Mouse (Mus musculus) thymus, postnatal 10 days (tissue): ENCODE data around the gene Sumo3.

Source experiments
- DNase-seq, 2 experiments: peaks; one replicate each; pipeline ENCODE4 v3.0.0; 2021; ENCODE audit warnings: low spot score in 2 of 2

Gene Sumo3

GRCm38 (mm10) chr10:77589117-77589516, 16.8 kb upstream of the Sumo3 start:
- DNase-seq = no peak

GRCm38 (mm10) chr10:77589749-77590148, 16.1 kb upstream of the Sumo3 start:
- peak in 1 of 2 experiments; percentile 3 for DNase-seq

- DNase-seq = peak; percentile 52 to 77
Observed at GRCm38 (mm10) chr10:77590812-77591211, 15.1 kb upstream of the Sumo3 start.

- DNase-seq = peak in 1 of 2 experiments; percentile 2
Observed at GRCm38 (mm10) chr10:77591546-77591945, 14.4 kb upstream of the Sumo3 start.

DNA sequence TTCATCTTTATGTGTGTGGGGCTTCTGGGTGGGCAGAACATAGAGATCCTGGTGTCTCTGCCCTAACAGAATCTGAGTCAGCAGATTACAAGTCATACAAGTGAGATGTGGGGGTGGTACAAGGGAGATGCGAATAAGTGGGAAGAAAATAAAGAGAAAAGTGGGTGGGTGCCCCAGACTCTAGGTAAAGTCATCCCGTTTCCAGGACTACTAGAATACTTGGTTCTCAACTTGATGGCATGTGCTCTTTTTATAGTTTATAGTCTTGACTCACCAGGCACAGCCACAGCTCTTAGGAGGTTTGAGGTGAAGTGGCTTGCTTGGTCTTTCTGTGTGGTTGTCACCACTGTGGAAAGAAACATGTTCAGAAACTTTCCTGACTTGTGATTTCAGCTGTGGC, 9.8 kb upstream of the Sumo3 start:
- DNase-seq = no peak

DNA sequence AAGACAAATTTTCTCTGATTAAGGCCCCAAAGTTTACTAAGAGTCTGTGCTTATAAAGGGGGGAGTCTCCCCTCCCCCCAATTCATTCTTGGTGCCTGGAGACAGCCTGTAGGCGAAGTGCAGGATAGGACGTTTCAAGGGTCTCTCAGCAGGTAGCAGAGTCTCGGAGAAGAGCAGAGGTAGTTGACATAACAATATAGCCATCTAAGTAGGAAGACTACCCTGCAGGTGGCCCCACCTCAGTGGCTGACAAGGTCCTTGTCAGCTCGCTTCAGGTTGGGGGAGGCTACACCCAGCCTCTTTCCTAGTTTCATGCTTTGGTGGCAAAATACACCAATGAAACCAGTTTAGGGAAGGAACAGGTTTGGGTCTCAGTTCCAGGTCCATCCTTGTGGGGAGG, 2.9 kb upstream of the Sumo3 start:
- no peak for DNase-seq

DNA sequence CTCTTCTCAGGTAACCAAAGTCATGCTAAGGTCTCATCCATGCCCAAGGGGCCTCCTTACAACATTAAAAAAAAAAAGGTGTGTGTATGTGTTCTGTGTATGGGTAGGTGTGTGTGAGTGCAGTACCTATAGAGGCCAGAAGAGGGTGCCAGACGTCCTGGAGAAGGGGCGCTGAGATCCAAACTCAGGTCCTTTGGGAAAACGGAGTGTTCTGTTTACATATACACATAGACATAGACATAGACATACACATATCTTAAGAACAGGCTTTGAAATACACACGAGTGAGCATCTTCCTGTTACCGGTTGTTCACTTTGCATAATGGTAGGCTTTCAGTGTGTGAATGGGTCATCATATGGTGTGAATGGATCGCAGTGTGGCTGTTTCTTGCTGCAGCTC, 1.8 kb upstream of the Sumo3 start:
- no peak for DNase-seq

DNA sequence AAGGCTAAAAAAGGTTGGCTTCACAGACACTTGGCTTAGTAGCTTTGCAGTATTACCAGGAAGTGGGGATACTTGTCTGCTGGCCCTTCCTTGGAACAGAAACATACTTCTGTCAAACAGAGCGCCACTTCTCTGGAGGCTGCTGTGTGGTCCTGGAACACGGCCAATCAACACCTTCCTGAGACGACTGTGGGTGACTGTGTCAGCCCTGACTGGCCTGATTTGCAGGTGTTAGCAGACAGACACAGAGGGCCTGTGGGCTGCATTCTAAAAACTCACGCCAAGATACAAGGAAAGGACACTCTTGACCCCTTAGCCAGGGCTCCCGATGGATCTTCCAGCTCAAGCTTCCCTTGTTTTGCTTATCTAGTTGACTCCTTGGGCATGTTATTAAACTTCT, 939 bp upstream of the Sumo3 start:
- no peak for DNase-seq

DNA sequence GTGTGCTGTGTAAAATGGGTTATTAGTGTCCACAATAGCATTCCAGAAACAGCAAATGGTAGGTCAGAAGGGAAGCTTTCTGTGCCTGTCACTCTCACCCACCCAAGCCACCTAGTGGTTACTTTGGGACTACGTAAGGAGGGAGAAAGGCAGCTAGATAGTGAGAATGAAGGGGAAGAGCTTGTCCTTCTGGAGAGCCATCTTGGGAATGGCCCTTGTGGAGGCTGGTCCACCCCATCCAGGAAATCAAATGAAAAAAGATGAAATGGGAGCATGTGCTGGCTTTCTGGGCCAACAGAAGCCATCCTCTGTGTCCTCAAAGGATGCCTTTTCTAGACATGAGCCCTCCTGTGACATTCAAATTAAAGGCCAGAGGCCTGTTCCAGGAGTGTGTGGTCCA, 529 bp upstream of the Sumo3 start:
- DNase-seq = peak; percentile 23 to 45

- peak in 1 of 2 experiments; percentile 23 for DNase-seq
Observed at GRCm38 (mm10) chr10:77606855-77607254, 958 bp downstream of the Sumo3 start.

DNA sequence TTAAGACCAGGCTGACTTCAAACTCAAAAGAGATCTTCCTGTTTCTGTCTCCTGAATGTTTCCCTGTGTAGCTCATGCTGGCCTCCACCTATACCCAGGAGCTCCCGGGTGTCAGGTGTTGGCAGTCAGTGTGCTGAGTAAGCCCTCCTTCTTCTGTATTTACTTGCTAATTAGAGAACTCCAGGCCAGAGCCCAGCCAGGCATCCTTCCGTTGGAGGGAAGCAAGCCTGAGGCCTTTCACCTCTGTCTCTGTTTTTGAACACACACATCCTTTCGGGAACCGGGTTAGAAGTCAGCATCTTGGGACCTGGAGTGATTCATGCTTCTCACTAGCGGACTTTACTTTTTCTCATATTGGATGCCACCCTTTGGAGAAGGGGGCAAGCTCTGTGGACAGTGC, 1.5 kb downstream of the Sumo3 start:
- no peak for DNase-seq

GRCm38 (mm10) chr10:77608589-77608988, 2.7 kb downstream of the Sumo3 start:
- no peak for DNase-seq

- no peak for DNase-seq
Observed at GRCm38 (mm10) chr10:77610221-77610961, 4.5 kb downstream of the Sumo3 start.

- DNase-seq = no peak
Observed at GRCm38 (mm10) chr10:77613409-77613808, 7.5 kb downstream of the Sumo3 start.

DNA sequence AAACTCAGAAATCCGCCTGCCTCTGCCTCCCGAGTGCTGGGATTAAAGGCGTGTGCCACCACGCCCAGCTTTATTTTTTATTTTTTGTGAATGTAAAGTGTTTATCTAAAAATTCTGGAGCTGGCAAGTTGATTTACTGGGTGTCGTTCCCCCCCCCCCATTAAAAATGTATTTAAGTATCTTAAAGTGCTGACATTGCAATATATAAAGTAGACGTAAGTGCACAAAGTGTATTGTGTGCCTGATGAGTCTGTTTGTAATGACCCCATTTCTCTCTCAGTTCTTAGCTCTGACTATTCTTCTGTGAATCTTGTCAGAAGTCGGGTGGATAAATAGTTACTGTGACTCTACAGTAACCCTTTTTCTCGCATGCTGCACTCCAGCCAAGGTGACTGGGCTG, 9.8 kb downstream of the Sumo3 start:
- DNase-seq = no peak

DNA sequence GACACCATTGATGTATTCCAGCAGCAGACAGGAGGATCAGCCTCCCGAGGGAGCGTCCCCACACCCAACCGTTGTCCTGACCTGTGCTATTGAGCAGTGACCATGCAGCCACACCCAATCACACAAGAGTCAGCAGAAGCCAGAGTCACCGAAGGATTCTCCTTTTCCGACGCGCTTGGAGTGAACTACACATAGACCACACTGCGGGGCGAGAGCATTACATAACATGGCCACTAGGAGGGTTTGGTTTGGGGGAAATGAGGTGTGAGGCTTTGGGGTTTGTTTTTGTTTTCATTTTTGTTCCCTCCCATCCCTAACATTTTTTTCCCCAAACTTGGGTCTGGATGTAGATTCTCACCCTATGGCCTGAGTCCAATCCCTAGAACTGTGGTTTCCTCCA, 10.3 kb downstream of the Sumo3 start:
- no peak for DNase-seq

- DNase-seq = no peak
Observed at GRCm38 (mm10) chr10:77616926-77617325, 11.0 kb downstream of the Sumo3 start.

GRCm38 (mm10) chr10:77621546-77621945, 15.6 kb downstream of the Sumo3 start:
- DNase-seq = no peak

DNA sequence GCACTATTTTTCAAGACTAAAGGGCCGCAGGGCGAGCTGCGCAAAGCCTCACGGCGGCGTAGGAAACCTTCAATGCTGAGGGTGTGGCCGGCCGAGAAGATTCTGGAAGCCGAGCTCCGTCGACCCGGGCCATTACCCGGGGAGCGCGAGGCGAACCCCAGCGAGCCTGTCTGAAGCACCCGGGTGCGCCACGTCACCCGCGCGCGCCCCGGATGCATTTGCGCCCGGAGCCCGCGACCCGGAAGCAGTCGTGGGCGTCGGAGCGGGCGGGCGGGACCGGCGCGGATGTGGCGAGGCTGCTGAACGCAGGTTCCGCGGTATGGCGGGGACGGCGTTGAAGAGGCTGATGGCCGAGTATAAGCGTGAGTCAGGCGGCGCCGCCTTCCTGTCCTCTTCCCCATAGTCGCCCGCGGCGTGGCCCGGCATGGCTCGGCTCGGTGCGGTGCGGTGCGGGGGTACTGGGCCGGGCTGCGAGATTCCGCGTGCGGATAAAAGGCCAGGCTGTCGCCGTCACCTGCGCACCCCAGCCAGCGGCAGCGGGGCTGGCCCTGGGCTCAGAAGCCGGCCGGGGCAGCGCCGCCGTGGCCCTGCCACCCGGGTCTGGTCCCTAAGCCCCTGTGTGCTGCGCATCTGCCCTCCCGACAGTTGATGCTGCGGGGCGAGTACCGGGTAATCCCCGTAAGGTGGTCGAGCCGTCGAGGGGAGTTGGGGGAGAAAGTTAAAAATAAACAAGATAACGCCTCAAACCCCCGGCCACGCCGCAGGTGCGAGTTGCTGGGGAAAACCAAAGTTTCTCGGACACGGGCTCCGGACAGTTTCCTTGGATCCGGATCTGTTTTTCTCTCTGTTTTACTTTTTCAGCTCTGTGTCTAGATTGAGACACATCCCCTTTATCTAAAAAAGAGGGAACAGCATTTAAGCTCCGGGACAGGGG, 16.4 kb downstream of the Sumo3 start, which contains the start of gene Ube2g2:
Ube2g2 (plus strand) TSS at position 221 of the 934 bp plus-strand sequence.
- DNase-seq = peak; percentile 90 to 96

DNA sequence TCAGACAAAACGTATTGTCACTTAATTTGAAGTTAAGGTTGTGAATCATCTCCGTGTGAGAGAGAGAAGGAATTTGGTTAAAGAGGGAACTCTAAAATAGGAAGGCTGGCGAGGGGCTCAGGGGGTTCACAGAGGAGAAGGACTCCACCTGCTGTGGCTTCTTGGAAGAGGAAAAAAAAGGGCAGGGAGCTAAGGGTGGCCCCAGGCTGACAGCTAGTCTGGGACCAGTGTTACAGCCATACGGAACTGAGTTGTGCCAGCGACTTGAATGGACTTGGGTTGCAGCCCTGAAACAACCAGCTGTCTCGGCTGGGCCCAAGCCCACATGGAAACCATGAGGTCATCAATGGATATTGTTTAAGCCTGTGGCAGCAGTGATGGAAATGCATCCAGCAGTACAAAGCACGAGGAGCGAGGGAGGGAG, 17.2 kb downstream of the Sumo3 start:
- no peak for DNase-seq

GRCm38 (mm10) chr10:77623639-77624400, 17.9 kb downstream of the Sumo3 start:
- DNase-seq = no peak

GRCm38 (mm10) chr10:77624570-77624995, 18.7 kb downstream of the Sumo3 start:
- no peak for DNase-seq
